Mouse (Mus musculus) cerebellum, adult 11-12 months (tissue): ENCODE results near the gene Rpp25l.

Experiments used
- DNase-seq: peaks from one replicate; pipeline ENCODE4 v3.0.0; 2022

Gene Rpp25l

GRCm38 (mm10) chr4:41665009-41665675 lies 48.2 kb downstream of the Rpp25l start:
- DNase-seq = no peak

GRCm38 (mm10) chr4:41664533-41664932 lies 48.8 kb downstream of the Rpp25l start:
- DNase-seq = no peak

- no peak for DNase-seq
Measured at GRCm38 (mm10) chr4:41663614-41664013, 49.7 kb downstream of the Rpp25l start.

- no peak for DNase-seq
Measured at GRCm38 (mm10) chr4:41662723-41663122, 50.6 kb downstream of the Rpp25l start.
